Mouse (Mus musculus): ENCODE measurements around the gene Atp5g3.
"Not testable (repeated sequence)": the region's sequence is repeated elsewhere in the genome, so short reads cannot be mapped to it uniquely, and the experiment has no call there.

The Atp5g3 gene

GRCm38 (mm10) chr2:73896919-73897318 lies 14.2 kb downstream of the Atp5g3 start:
- not testable (repeated sequence) for DNase-seq (ENCODE audit: low read depth, low spot score)

GRCm38 (mm10) chr2:73893473-73894270 lies 17.5 kb downstream of the Atp5g3 start:
- DNase-seq (ENCODE audit: low read depth, low spot score): peak; percentile 16

- DNase-seq (ENCODE audit: low read depth, low spot score): peak; percentile 99
Observed at GRCm38 (mm10) chr2:73892464-73893296, 18.4 kb downstream of the Atp5g3 start, which contains the start of gene Atf2. Gene Atf2, minus strand, starts transcription at chr2:73892639.

GRCm38 (mm10) chr2:73891701-73892463 lies 19.2 kb downstream of the Atp5g3 start:
- peak; percentile 56 for DNase-seq (ENCODE audit: low read depth, low spot score)

- DNase-seq (ENCODE audit: low read depth, low spot score): no peak
Observed at GRCm38 (mm10) chr2:73885997-73886396, 25.1 kb downstream of the Atp5g3 start.

GRCm38 (mm10) chr2:73877891-73878290 lies 33.2 kb downstream of the Atp5g3 start:
- no peak for DNase-seq (ENCODE audit: low read depth, low spot score)

- peak; percentile 58 for DNase-seq (ENCODE audit: low read depth, low spot score)
Observed at GRCm38 (mm10) chr2:73867764-73868487, 43.2 kb downstream of the Atp5g3 start.

- DNase-seq (ENCODE audit: low read depth, low spot score): no peak
Observed at GRCm38 (mm10) chr2:73860046-73860624, 51.0 kb downstream of the Atp5g3 start.

Data from A20 (cell line).